10 mouse cellular contexts compared by ENCODE assay signal in genomic region chr2:156529726-156530125, GRCm38 (mm10). TPM values are rescaled to one million over a fixed set of nuclear protein-coding genes. Genes with fewer than 3 reads are reported as not detected.
DNase-seq lines count a peak whose midpoint lies in the region; ATAC-seq and TF ChIP-seq lines count a peak whose summit lies in the region.
"Had no signal": no experiment of that assay in that cellular context is flagged by ENCODE, and none has a peak within 500 bp of the region (broad histone marks: within the 10 kb centered on the region; RNA-seq: fewer than 3 reads in every experiment).

No protein-coding gene starts in this region.

- DNase-seq in forebrain, postnatal 0 days, result peak; percentile 74
- DNase-seq in neural tube, embryonic 11.5 days (ENCODE audit: low spot score), result peak; percentile 43
- DNase-seq in neural tube, embryonic 10.5 days (ENCODE audit: extremely low spot score, low spot score), result no peak
- DNase-seq in lung, postnatal 36 days, result peak; percentile 60
- DNase-seq in left cerebral cortex, adult 8-10 months (ENCODE audit: low spot score in 2 of 2), result no peak
- DNase-seq in layer of hippocampus, adult 9-10 months (ENCODE audit: low spot score), result no peak

- no peak overlapping the region for H3K4me3 ChIP-seq in forebrain, postnatal 0 days (ENCODE audit: low read depth, low read length)
- no peak overlapping the region for H3K4me3 ChIP-seq in forebrain, embryonic 16.5 days (replicated peaks; ENCODE audit: low read length)
- H3K4me3 ChIP-seq in neural tube, embryonic 11.5 days (ENCODE audit: low read depth, low read length), result no peak overlapping the region
- H3K4me3 ChIP-seq: embryonic facial prominence, embryonic 13.5 days; lung, embryonic 15.5 days had no signal

- no peak for ATAC-seq in forebrain, postnatal 0 days
- no peak for ATAC-seq in forebrain, embryonic 16.5 days
- ATAC-seq in neural tube, embryonic 11.5 days (ENCODE audit: insufficient read depth, low FRiP score, low TSS enrichment), result no peak
- peak; percentile 82 for ATAC-seq in common myeloid progenitor, adult 5-6 weeks (replicated peaks; ENCODE audit: low read depth, poor library complexity, severe bottlenecking)

- no peaks in the 10 kb centered on the region for H3K4me1 ChIP-seq in forebrain, postnatal 0 days (ENCODE audit: insufficient read depth)
- H3K4me1 ChIP-seq in forebrain, embryonic 16.5 days (replicated peaks; ENCODE audit: control insufficient read depth, insufficient read depth, low read length), result 0 out of 2 replicates have a peak, but pooled peaks cover 2% of the 10 kb centered on the region
- no peaks in the 10 kb centered on the region for H3K4me1 ChIP-seq in neural tube, embryonic 11.5 days (ENCODE audit: control insufficient read depth, insufficient read depth, low read length)
- H3K4me1 ChIP-seq: embryonic facial prominence, embryonic 13.5 days; lung, embryonic 15.5 days had no signal

- H3K4me2 ChIP-seq in forebrain, postnatal 0 days (ENCODE audit: low read depth), result no peak overlapping the region
- H3K4me2 ChIP-seq in forebrain, embryonic 16.5 days (ENCODE audit: low read length), result no peak overlapping the region
- no peak overlapping the region for H3K4me2 ChIP-seq in neural tube, embryonic 11.5 days (ENCODE audit: low read depth)
- H3K4me2 ChIP-seq: embryonic facial prominence, embryonic 13.5 days; lung, embryonic 15.5 days had no signal

- no peaks in the 10 kb centered on the region for H3K9me3 ChIP-seq in forebrain, postnatal 0 days (ENCODE audit: low read length)
- H3K9me3 ChIP-seq in forebrain, embryonic 16.5 days (ENCODE audit: control insufficient read depth, low read length), result no peaks in the 10 kb centered on the region
- H3K9me3 ChIP-seq in neural tube, embryonic 11.5 days (ENCODE audit: control insufficient read depth, low read length), result no peaks in the 10 kb centered on the region
- H3K9me3 ChIP-seq: embryonic facial prominence, embryonic 13.5 days; lung, embryonic 15.5 days had no signal

- H3K36me3 ChIP-seq in forebrain, postnatal 0 days (ENCODE audit: insufficient read depth), result peaks cover 73% of the 10 kb centered on the region
- peaks cover 2% of the 10 kb centered on the region; the same call in 1 of the 2 replicates for H3K36me3 ChIP-seq in forebrain, embryonic 16.5 days (ENCODE audit: control insufficient read depth, insufficient read depth)
- H3K36me3 ChIP-seq in neural tube, embryonic 11.5 days (ENCODE audit: control insufficient read depth, insufficient read depth, low read length), result no peaks in the 10 kb centered on the region

- 57% methylated on average over 2 of the region's 2 CpGs for WGBS in forebrain, postnatal 0 days
- WGBS in forebrain, embryonic 16.5 days, result 59% methylated on average over 2 of the region's 2 CpGs
- 64% methylated on average over 2 of the region's 2 CpGs for WGBS in neural tube, embryonic 11.5 days

- TF ChIP-seq CTCF in forebrain, postnatal 0 days (IDR thresholded peaks at IDR 0.05; ENCODE audit: low read depth), result peak; percentile 79

- no peak overlapping the region for H3K27ac ChIP-seq in forebrain, postnatal 0 days (ENCODE audit: low read depth, low read length)
- H3K27ac ChIP-seq in forebrain, embryonic 16.5 days (ENCODE audit: low read length), result no peak overlapping the region
- no peak overlapping the region for H3K27ac ChIP-seq in neural tube, embryonic 11.5 days (ENCODE audit: low read depth, low read length)
- H3K27ac ChIP-seq: embryonic facial prominence, embryonic 13.5 days; lung, embryonic 15.5 days had no signal

- H3K9ac ChIP-seq in forebrain, postnatal 0 days, result no peak overlapping the region
- no peak overlapping the region for H3K9ac ChIP-seq in forebrain, embryonic 16.5 days (replicated peaks; ENCODE audit: low read depth, low read length)
- H3K9ac ChIP-seq in neural tube, embryonic 11.5 days (ENCODE audit: low read length), result no peak overlapping the region
- H3K9ac ChIP-seq: embryonic facial prominence, embryonic 13.5 days; lung, embryonic 15.5 days had no signal

- no peaks in the 10 kb centered on the region for H3K27me3 ChIP-seq in forebrain, postnatal 0 days (ENCODE audit: insufficient read depth, low read length)
- no peaks in the 10 kb centered on the region for H3K27me3 ChIP-seq in forebrain, embryonic 16.5 days (replicated peaks; ENCODE audit: control insufficient read depth, insufficient read depth, low read length)
- no peaks in the 10 kb centered on the region for H3K27me3 ChIP-seq in neural tube, embryonic 11.5 days (ENCODE audit: control insufficient read depth, insufficient read depth, low read length)
- H3K27me3 ChIP-seq: embryonic facial prominence, embryonic 13.5 days; lung, embryonic 15.5 days had no signal

RNA-seq across cellular contexts. Expression of gene Aar2, which starts 17.7 kb away (rescaled TPM):
- 46.7 and 50.1 TPM in 2 replicates for total RNA-seq in forebrain, postnatal 0 days (2014; rRNA removed)
- 37.1 and 43.7 TPM in 2 replicates for polyA plus RNA-seq in forebrain, postnatal 0 days (2015; fragmentation: Nextera tagmentation; extraction: Ambion mirVana)
- 44.4 and 45.9 TPM in 2 replicates for polyA plus RNA-seq in forebrain, embryonic 16.5 days (2015; fragmentation: Nextera tagmentation; extraction: Ambion mirVana)
- 52.7 and 52.9 TPM in 2 replicates for polyA plus RNA-seq in neural tube, embryonic 11.5 days (2014; fragmentation: Nextera tagmentation; extraction: Ambion mirVana)
- total RNA-seq in common myeloid progenitor, adult 5-6 weeks (2017), result 10.6 and 24.3 TPM in 2 replicates
- total RNA-seq in left cerebral cortex, adult 8-10 months (2022), result 10 to 100 TPM; 34.8 to 36.6 (median 35.9) TPM

Comparison
In these comparisons a context has a peak if more than half of its experiments do, and no peak if none do; other contexts are left out.
1. DNase-seq: peak in forebrain, postnatal 0 days (single experiment), neural tube, embryonic 11.5 days (single experiment) and lung, postnatal 36 days (single experiment); none in neural tube, embryonic 10.5 days (single experiment), left cerebral cortex, adult 8-10 months (0 of 2) and layer of hippocampus, adult 9-10 months (single experiment).